Mouse (Mus musculus): ENCODE data around the gene Sh2d2a. TPM values are rescaled to one million over a fixed set of nuclear protein-coding genes. Genes with fewer than 3 reads are reported as not detected.

Gene Sh2d2a
- total RNA-seq (2023), result 400 TPM

GRCm38 (mm10) chr3:87846650-87847110, at the start of gene Sh2d2a:
Sh2d2a (plus strand) TSS chr3:87846755.

GRCm38 (mm10) chr3:87824206-87824605, 22.3 kb upstream of the Sh2d2a start, which contains the start of gene Pear1:
Pear1 (minus strand) TSS chr3:87824306.

GRCm38 (mm10) chr3:87885281-87886003, 38.9 kb downstream of the Sh2d2a start, which contains the start of gene Prcc:
Prcc (minus strand) TSS chr3:87885608.

Other genes starting within 250 kb of the Sh2d2a start
- 38.3 TPM for gene Arhgef11, start 229.2 kb upstream of the Sh2d2a start, total RNA-seq (2023)
- gene Lrrc71, start 98.1 kb upstream of the Sh2d2a start, total RNA-seq (2023), result 0.88 TPM
- gene Ntrk1, start 51.6 kb upstream of the Sh2d2a start, total RNA-seq (2023), result not detected
- gene Insrr, start 49.8 kb upstream of the Sh2d2a start, total RNA-seq (2023), result not detected
- gene Pear1, start 22.4 kb upstream of the Sh2d2a start, total RNA-seq (2023), result 23.8 TPM
- 64.7 TPM for gene Prcc, start 38.9 kb downstream of the Sh2d2a start, total RNA-seq (2023)
- gene Hdgf, start 59.6 kb downstream of the Sh2d2a start, total RNA-seq (2023), result 75.2 TPM
- 142 TPM for gene Mrpl24, start 72.8 kb downstream of the Sh2d2a start, total RNA-seq (2023)
- gene Isg20l2, start 83.6 kb downstream of the Sh2d2a start, total RNA-seq (2023), result 65.7 TPM
- gene Rrnad1, start 84.0 kb downstream of the Sh2d2a start, total RNA-seq (2023), result 28.8 TPM
- gene Crabp2, start 101.9 kb downstream of the Sh2d2a start, total RNA-seq (2023), result not detected
- 0.59 TPM for gene Nes, start 124.3 kb downstream of the Sh2d2a start, total RNA-seq (2023)
- gene Bcan, start 153.5 kb downstream of the Sh2d2a start, total RNA-seq (2023), result not detected
- not detected for gene Hapln2, start 180.8 kb downstream of the Sh2d2a start, total RNA-seq (2023)
- gene Gpatch4, start 196.4 kb downstream of the Sh2d2a start, total RNA-seq (2023), result 19.1 TPM
- gene Naxe, start 211.7 kb downstream of the Sh2d2a start, total RNA-seq (2023), result 23.4 TPM
- not detected for gene Ttc24, start 231.5 kb downstream of the Sh2d2a start, total RNA-seq (2023)
- 0.44 TPM for gene Iqgap3, start 235.2 kb downstream of the Sh2d2a start, total RNA-seq (2023)